9 mouse cellular contexts compared by ENCODE assay signal in genomic region chr12:111743981-111744423, GRCm38 (mm10). TPM values are rescaled to one million over a fixed set of nuclear protein-coding genes. Genes with fewer than 3 reads are reported as not detected.
A peak's percentile ranks its signal among the peaks of the same experiment; 100 is the strongest.
DNase-seq lines count a peak whose midpoint lies in the region; ATAC-seq and TF ChIP-seq lines count a peak whose summit lies in the region.
"Had no signal": no experiment of that assay in that cellular context is flagged by ENCODE, and none has a peak within 500 bp of the region (broad histone marks: within the 10 kb centered on the region; RNA-seq: fewer than 3 reads in every experiment).

No protein-coding gene starts in this region.

- H3K9ac ChIP-seq in intestine, embryonic 15.5 days, result no peak overlapping the region

- peak; percentile 49 for DNase-seq in gastrocnemius, adult 2 months
- no peak for DNase-seq in gastrocnemius, postnatal 4 days (ENCODE audit: low spot score in 2 of 2)
- peak; percentile 41 to 48 for DNase-seq in lung, adult 18-20 months
- DNase-seq in lung, postnatal 10 days, result no peak
- DNase-seq in spleen, postnatal 14 days (ENCODE audit: low spot score in 2 of 2), result peak; percentile 30 to 37
- DNase-seq in urinary bladder, adult 2 months (ENCODE audit: low spot score), result no peak
- DNase-seq in urinary bladder, postnatal 10 days (ENCODE audit: low spot score), result no peak
- DNase-seq: adrenal gland, postnatal 10 days had no signal

- no peak overlapping the region for H3K4me3 ChIP-seq in gastrocnemius, adult 2 months
- H3K4me3 ChIP-seq in intestine, embryonic 15.5 days (replicated peaks), result no peak overlapping the region

- 64% methylated on average over 11 of the region's 11 CpGs for WGBS in intestine, embryonic 15.5 days

- ATAC-seq in intestine, embryonic 15.5 days, result no peak

- H3K4me2 ChIP-seq in intestine, embryonic 15.5 days (replicated peaks), result 0 out of 2 replicates have a peak overlapping the region, but pooled peaks have one; percentile 11

- peaks cover 23% of the 10 kb centered on the region for H3K4me1 ChIP-seq in intestine, embryonic 15.5 days (replicated peaks)

- TF ChIP-seq CTCF in gastrocnemius, adult 2 months (IDR thresholded peaks at IDR 0.05), result no peak

- intact Hi-C loops in gastrocnemius, adult 2 months (cut with DNase I), result loop anchor here (10.0 kb wide), 1 partner anchor 211 kb away; no protein-coding TSS in a partner anchor

- H3K27me3 ChIP-seq in intestine, embryonic 15.5 days (replicated peaks), result no peaks in the 10 kb centered on the region

- H3K9me3 ChIP-seq in intestine, embryonic 15.5 days, result no peaks in the 10 kb centered on the region

- H3K27ac ChIP-seq in gastrocnemius, adult 2 months, result peak overlapping the region; percentile 49; the same call in 1 of the 2 replicates
- peak overlapping the region; percentile 57 for H3K27ac ChIP-seq in intestine, embryonic 15.5 days

- no peaks in the 10 kb centered on the region for H3K36me3 ChIP-seq in intestine, embryonic 15.5 days

RNA-seq across cellular contexts. Expression of gene Klc1, which starts 14.6 kb away (rescaled TPM):
- total RNA-seq in gastrocnemius, adult 2 months (2021), result 10 to 100 TPM; 61.5 to 75.9 TPM
- total RNA-seq in gastrocnemius, postnatal 4 days (2021), result 100 to 1,000 TPM; 117 to 120 TPM
- polyA plus RNA-seq in intestine, embryonic 15.5 days (2015; fragmentation: Nextera tagmentation; extraction: Ambion mirVana), result 91.1 and 92.1 TPM in 2 replicates
- polyA plus RNA-seq in urinary bladder, adult 2 months (2012; rRNA removed), result 96.5 and 122 TPM in 2 replicates

RNA-seq across cellular contexts. Expression of gene Apopt1, which starts 30.9 kb away (rescaled TPM):
- total RNA-seq in gastrocnemius, adult 2 months (2021), result 10 to 100 TPM; 37.4 to 46.7 TPM
- 10 to 100 TPM; 36.1 to 40.1 TPM for total RNA-seq in gastrocnemius, postnatal 4 days (2021)
- 50.1 and 51.8 TPM in 2 replicates for polyA plus RNA-seq in intestine, embryonic 15.5 days (2015; fragmentation: Nextera tagmentation; extraction: Ambion mirVana)
- 47.1 and 50.6 TPM in 2 replicates for polyA plus RNA-seq in urinary bladder, adult 2 months (2012; rRNA removed)

RNA-seq across cellular contexts. Expression of gene Bag5, which starts 30.9 kb away (rescaled TPM):
- total RNA-seq in gastrocnemius, adult 2 months (2021), result 10 to 100 TPM; 14.7 to 19.2 TPM
- total RNA-seq in gastrocnemius, postnatal 4 days (2021), result 10 to 100 TPM; 27.5 to 32.1 TPM
- polyA plus RNA-seq in intestine, embryonic 15.5 days (2015; fragmentation: Nextera tagmentation; extraction: Ambion mirVana), result 46.7 and 48.7 TPM in 2 replicates
- polyA plus RNA-seq in urinary bladder, adult 2 months (2012; rRNA removed), result 30.4 and 32.8 TPM in 2 replicates

Comparison
In these comparisons a context has a peak if more than half of its experiments do, and no peak if none do; other contexts are left out.
1. DNase-seq: peak in gastrocnemius, adult 2 months (single experiment), lung, adult 18-20 months (2 of 2) and spleen, postnatal 14 days (2 of 2); none in gastrocnemius, postnatal 4 days (0 of 2), lung, postnatal 10 days (single experiment), urinary bladder, adult 2 months (single experiment) and urinary bladder, postnatal 10 days (single experiment).